Mouse (Mus musculus) CH12.LX (cell line): ENCODE results near the gene Cyp1a1. TPM values are rescaled to one million over a fixed set of nuclear protein-coding genes. Genes with fewer than 3 reads are reported as not detected.
"Not testable (repeated sequence)": the region's sequence is repeated elsewhere in the genome, so short reads cannot be mapped to it uniquely, and the experiment has no call there.

Experiments
- DNase-seq: peaks from one replicate; pipeline ENCODE4 v3.0.0-alpha.2; 2013; ENCODE audit errors: extremely low read depth
- H3K27ac ChIP-seq: 2 replicates; pipeline ENCODE4 v1.5.1; 2012; ENCODE audit warnings: low read depth, mild to moderate bottlenecking, control low read depth, moderate library complexity; ENCODE audit not compliant: insufficient read depth
- H3K27me3 ChIP-seq: replicated peaks from 2 replicates; pipeline ENCODE3; 2012; ENCODE audit warnings: inconsistent platforms
- H3K36me3 ChIP-seq, 2 experiments: replicated peaks in 1 of 2; 2 replicates each; pipeline versions ENCODE3 to v1.6.1; 2012; ENCODE audit warnings: inconsistent platforms in 1 of 2, low read length in 1 of 2, mild to moderate bottlenecking in 1 of 2, mixed read lengths in 1 of 2, moderate library complexity in 1 of 2; ENCODE audit not compliant: control insufficient read depth in 1 of 2, insufficient read depth in 1 of 2
- H3K4me1 ChIP-seq, 2 experiments: 2 replicates each; pipeline ENCODE4 v1.6.1; 2012; ENCODE audit warnings: inconsistent platforms in 1 of 2, moderate library complexity in 1 of 2; ENCODE audit not compliant: insufficient read depth in 2 of 2, control insufficient read depth in 1 of 2
- H3K4me2 ChIP-seq: 2 replicates; pipeline ENCODE4 v1.6.1; 2012; ENCODE audit warnings: low read depth, mild to moderate bottlenecking, control low read depth; ENCODE audit not compliant: poor library complexity, insufficient read depth, severe bottlenecking
- H3K4me3 ChIP-seq, 3 experiments: fragments of 150-350 bp in 1 of 3; sonication (generic) in 1 of 3; replicated peaks in 1 of 3; 2 replicates each; pipeline versions ENCODE3 to v1.5.1; 2011 to 2012; ENCODE audit warnings: low read depth in 2 of 3, low read length in 2 of 3, mild to moderate bottlenecking in 2 of 3, moderate library complexity in 2 of 3, control low read depth in 1 of 3, improper control_type of control experiment in 1 of 3, inconsistent platforms in 1 of 3, mixed read lengths in 1 of 3; ENCODE audit not compliant: poor library complexity in 1 of 3
- H3K79me2 ChIP-seq: replicated peaks from 2 replicates; pipeline ENCODE4 v1.6.1; 2012; ENCODE audit warnings: mild to moderate bottlenecking, moderate library complexity; ENCODE audit not compliant: control insufficient read depth, poor library complexity, insufficient read depth, severe bottlenecking; ENCODE audit errors: extremely low read depth
- H3K9ac ChIP-seq: 2 replicates; pipeline ENCODE4 v1.6.1; 2012; ENCODE audit warnings: low read depth, mild to moderate bottlenecking, control low read depth, moderate library complexity; ENCODE audit not compliant: insufficient read depth
- H3K9me3 ChIP-seq: replicated peaks from 2 replicates; pipeline ENCODE3; 2012; ENCODE audit warnings: low read length, inconsistent platforms, mixed read lengths
- BHLHE40 ChIP-seq: IDR thresholded peaks from 2 replicates; pipeline ENCODE4 v1.6.1; 2011; ENCODE audit warnings: mild to moderate bottlenecking, low read depth, low read length, improper control_type of control experiment
- CHD2 ChIP-seq: IDR thresholded peaks from 2 replicates; pipeline ENCODE4 v1.6.1; 2011; ENCODE audit warnings: low read length, improper control_type of control experiment
- ELF1 ChIP-seq: IDR thresholded peaks from 2 replicates; pipeline ENCODE4 v1.6.1; 2014; ENCODE audit warnings: low read depth, mild to moderate bottlenecking, inconsistent platforms, low read length, improper control_type of control experiment
- HCFC1 ChIP-seq: IDR thresholded peaks from 2 replicates; pipeline ENCODE4 v1.6.1; 2012; ENCODE audit warnings: low read depth, mild to moderate bottlenecking, inconsistent platforms, low read length, improper control_type of control experiment
- IRF4 ChIP-seq: IDR thresholded peaks from 2 replicates; pipeline ENCODE4 v1.6.1; 2014; ENCODE audit warnings: low read depth, mild to moderate bottlenecking, inconsistent platforms, low read length, improper control_type of control experiment
- JUN ChIP-seq: IDR thresholded peaks from 2 replicates; pipeline ENCODE4 v1.6.1; 2011; ENCODE audit warnings: low read depth, mild to moderate bottlenecking, low read length, improper control_type of control experiment, moderate library complexity; ENCODE audit not compliant: insufficient read depth
- JUND ChIP-seq: conservative IDR thresholded peaks from 2 replicates; pipeline ENCODE4 v1.6.1; 2011; ENCODE audit warnings: low read depth, low read length, improper control_type of control experiment
- KAT2A ChIP-seq: IDR thresholded peaks from 2 replicates; pipeline ENCODE4 v1.6.1; 2012; ENCODE audit warnings: low read length, improper control_type of control experiment, inconsistent platforms; ENCODE audit not compliant: insufficient replicate concordance
- MAX ChIP-seq: IDR thresholded peaks from 2 replicates; pipeline ENCODE4 v1.6.1; 2011; ENCODE audit warnings: low read length, improper control_type of control experiment
- MAZ ChIP-seq: IDR thresholded peaks from 2 replicates; pipeline ENCODE4 v1.6.1; 2012; ENCODE audit warnings: low read depth, mild to moderate bottlenecking, inconsistent platforms, low read length, improper control_type of control experiment, moderate library complexity
- MXI1 ChIP-seq: IDR thresholded peaks from 2 replicates; pipeline ENCODE4 v1.6.1; 2011; ENCODE audit warnings: mild to moderate bottlenecking, low read depth, low read length, improper control_type of control experiment
- NELFE ChIP-seq: IDR thresholded peaks from 2 replicates; pipeline ENCODE4 v1.6.1; 2011; ENCODE audit warnings: low read depth, low read length, improper control_type of control experiment
- NRF1 ChIP-seq: IDR thresholded peaks from 2 replicates; pipeline ENCODE4 v1.6.1; 2014; ENCODE audit warnings: low read depth, mild to moderate bottlenecking, inconsistent platforms, low read length, improper control_type of control experiment, moderate library complexity
- POLR2A ChIP-seq: IDR thresholded peaks from 2 replicates; pipeline ENCODE4 v1.6.1; 2011; ENCODE audit warnings: low read depth, mild to moderate bottlenecking, improper control_type of control experiment, low read length
- POLR2AphosphoS2 ChIP-seq: IDR thresholded peaks from 2 replicates; pipeline ENCODE4 v1.6.1; 2011; ENCODE audit warnings: low read depth, low read length, improper control_type of control experiment
- RAD21 ChIP-seq: IDR thresholded peaks from 2 replicates; pipeline ENCODE4 v1.6.1; 2011; ENCODE audit warnings: low read depth, mild to moderate bottlenecking, low read length, improper control_type of control experiment, moderate library complexity
- SIN3A ChIP-seq: IDR thresholded peaks from 2 replicates; pipeline ENCODE4 v1.6.1; 2012; ENCODE audit warnings: low read length, improper control_type of control experiment, inconsistent platforms
- SMC3 ChIP-seq: IDR thresholded peaks from 2 replicates; pipeline ENCODE4 v1.6.1; 2011; ENCODE audit warnings: low read depth, low read length, improper control_type of control experiment
- TCF12 ChIP-seq: IDR thresholded peaks from 2 replicates; pipeline ENCODE4 v1.6.1; 2014; ENCODE audit warnings: low read depth, mild to moderate bottlenecking, inconsistent platforms, low read length, improper control_type of control experiment
- USF1 ChIP-seq: IDR thresholded peaks from 2 replicates; pipeline ENCODE4 v1.6.1; 2014; ENCODE audit warnings: low read depth, mild to moderate bottlenecking, inconsistent platforms, low read length, improper control_type of control experiment
- USF2 ChIP-seq: conservative IDR thresholded peaks from 2 replicates; pipeline ENCODE4 v1.6.1; 2011; ENCODE audit warnings: low read depth, low read length, improper control_type of control experiment
- ZMIZ1 ChIP-seq: IDR thresholded peaks from 2 replicates; pipeline ENCODE4 v1.6.1; 2012; ENCODE audit warnings: low read depth, mild to moderate bottlenecking, inconsistent platforms, low read length, improper control_type of control experiment
- ZNF384 ChIP-seq: IDR thresholded peaks from 2 replicates; pipeline ENCODE4 v1.6.1; 2012; ENCODE audit warnings: low read depth, low read length, improper control_type of control experiment, inconsistent platforms
- dilution Hi-C: fragments of 300-500 bp; cut with MboI; formaldehyde crosslinking; loops from 2 replicates; pipeline ENCODE4 v1.14.3; 2020; ENCODE audit warnings: low sequenced_read_pairs; ENCODE audit not compliant: extremely low pct_unique_long_range_greater_than_20kb, extremely low pct_ligation_motif_present
- in situ Hi-C: fragments of 300-500 bp; cut with MboI; formaldehyde crosslinking; loops from 3 replicates; pipeline ENCODE4 v1.14.3; 2019; ENCODE audit warnings: low sequenced_read_pairs, low pct_ligation_motif_present, low pct_unique_long_range_greater_than_20kb, mixed read lengths
- polyA plus RNA-seq: library from polyadenylated mRNA; unstranded; fragments of >175 nt; gene quantifications from 2 replicates; pipeline ENCODE4 v1.2.1, GENCODE M21; 2012; ENCODE audit warnings: low read depth; ENCODE audit not compliant: insufficient read length
- total RNA-seq, 2 experiments: library from RNA; depleted of rRNA; stranded (reverse); fragments of 300-350 nt in 1 of 2; fragments of >200 nt in 1 of 2; gene quantifications; 2 replicates each; pipeline ENCODE4 v1.2.3; 2012 to 2014

The Cyp1a1 gene
- total and polyA plus RNA-seq, 3 experiments = 0.11 to 0.13 TPM; not detected in 1

GRCm38 (mm10) chr9:57708068-57708719 is 20.5 kb downstream of the Cyp1a1 start, which contains the start of gene Edc3:
TSS of gene Edc3 (plus strand) at chr9:57708540.
- DNase-seq = peak; percentile 88

GRCm38 (mm10) chr9:57708720-57709274 is 21.1 kb downstream of the Cyp1a1 start:
- DNase-seq = peak; percentile 20
- in situ Hi-C loops = no loop called here
- H3K79me2 ChIP-seq = peaks cover 21% of the 10 kb centered on the region
- peaks cover 7% of the 10 kb centered on the region for H3K9me3 ChIP-seq
- peak overlapping the region; percentile 97 for H3K4me2 ChIP-seq
- no peak overlapping the region for H3K27ac ChIP-seq
- peak; percentile 62 for TF ChIP-seq NRF1
- 0 out of 2 replicates have a peak, but pooled peaks have one; percentile 24 for TF ChIP-seq SIN3A
- 0 out of 2 replicates have a peak, but pooled peaks have one; percentile 5 for TF ChIP-seq KAT2A
- peak; percentile 87; the same call in 1 of the 2 replicates for TF ChIP-seq ELF1
- TF ChIP-seq NELFE = no peak
- no peak for TF ChIP-seq RAD21
- TF ChIP-seq BHLHE40 = 0 out of 2 replicates have a peak, but pooled peaks have one; percentile 9
- 0 out of 2 replicates have a peak, but pooled peaks have one; percentile 2 for TF ChIP-seq IRF4
- peak; percentile 17; the same call in 1 of the 2 replicates for TF ChIP-seq MAX
- no peak for TF ChIP-seq ZNF384
- dilution Hi-C loops = no loop called here
- peaks cover 9% of the 10 kb centered on the region for H3K27me3 ChIP-seq
- peaks cover 7 to 25% of the 10 kb centered on the region in 2 experiments for H3K36me3 ChIP-seq
- H3K9ac ChIP-seq = peak overlapping the region; percentile 42
- peaks cover 0 to 12% of the 10 kb centered on the region in 2 experiments; a peak in 1 of 4 replicates for H3K4me1 ChIP-seq
- H3K4me3 ChIP-seq = peak overlapping the region; percentile 71 to 99 (median 90)

More at GRCm38 (mm10) chr9:57708068-57708719, 20.5 kb downstream of the Cyp1a1 start, which contains the start of gene Edc3:
- peak within 1 kb of the TSS; percentile 71 to 99 (median 90) for H3K4me3 ChIP-seq
- H3K9ac ChIP-seq = peak within 1 kb of the TSS; percentile 42
- in situ Hi-C loops = no loop called here
- no peak within 1 kb of the TSS for H3K27ac ChIP-seq
- peaks cover 0 to 12% of the 10 kb centered on the region in 2 experiments; a peak in 1 of 4 replicates for H3K4me1 ChIP-seq
- peak within 1 kb of the TSS; percentile 97 for H3K4me2 ChIP-seq
- H3K9me3 ChIP-seq = peaks cover 7% of the 10 kb centered on the region
- H3K79me2 ChIP-seq = peaks cover 21% of the 10 kb centered on the region
- peaks cover 3 to 20% of the 10 kb centered on the region in 2 experiments for H3K36me3 ChIP-seq
- dilution Hi-C loops = no loop called here
- peaks cover 12% of the 10 kb centered on the region for H3K27me3 ChIP-seq
- TF ChIP-seq HCFC1 = peak; percentile 78
- 0 out of 2 replicates have a peak, but pooled peaks have one; percentile 20 for TF ChIP-seq IRF4
- 0 out of 2 replicates have a peak, but pooled peaks have one; percentile 21 for TF ChIP-seq CHD2
- TF ChIP-seq MAZ = peak; percentile 81; the same call in 1 of the 2 replicates
- no peak for TF ChIP-seq USF1
- peak; percentile 47; the same call in 1 of the 2 replicates for TF ChIP-seq JUND
- TF ChIP-seq USF2 = no peak
- 0 out of 2 replicates have a peak, but pooled peaks have one; percentile 36 for TF ChIP-seq ZMIZ1
- peak; percentile 78 for TF ChIP-seq NELFE
- TF ChIP-seq SMC3 = no peak
- peak; percentile 61; the same call in 1 of the 2 replicates for TF ChIP-seq POLR2AphosphoS2
- TF ChIP-seq KAT2A = 0 out of 2 replicates have a peak, but pooled peaks have one; percentile 36
- 0 out of 2 replicates have a peak, but pooled peaks have one; percentile 45 for TF ChIP-seq TCF12
- peak; percentile 78 for TF ChIP-seq POLR2A
- no peak for TF ChIP-seq RAD21
- TF ChIP-seq MXI1 = peak; percentile 58; the same call in 1 of the 2 replicates
- TF ChIP-seq JUN = peak; percentile 52
- TF ChIP-seq SIN3A = peak; percentile 77; the same call in 1 of the 2 replicates

GRCm38 (mm10) chr9:57710214-57710613 is 22.5 kb downstream of the Cyp1a1 start:
- H3K27ac ChIP-seq, DNase-seq, H3K27me3 ChIP-seq, H3K9me3 ChIP-seq, H3K9ac ChIP-seq, H3K4me3 ChIP-seq, dilution Hi-C loops, in situ Hi-C loops, H3K4me2 ChIP-seq: not testable (repeated sequence)
- Histone ChIP-seq H3K36me3 (peaks cover 17 to 37% of the 10 kb centered on the region in 2 experiments), H3K79me2 (peaks cover 21% of the 10 kb centered on the region), H3K4me1 (peaks cover 0 to 12% of the 10 kb centered on the region in 2 experiments; a peak in 1 of 4 replicates)
